Mouse (Mus musculus) CH12.LX (cell line): ENCODE data around the gene Acbd4. TPM values are rescaled to one million over a fixed set of nuclear protein-coding genes. Genes with fewer than 3 reads are reported as not detected.

Source experiments
- DNase-seq: peaks from one replicate; pipeline ENCODE4 v3.0.0-alpha.2; 2013; ENCODE audit errors: extremely low read depth
- H3K27ac ChIP-seq: 2 replicates; pipeline ENCODE4 v1.5.1; 2012; ENCODE audit warnings: low read depth, mild to moderate bottlenecking, control low read depth, moderate library complexity; ENCODE audit not compliant: insufficient read depth
- H3K27me3 ChIP-seq: replicated peaks from 2 replicates; pipeline ENCODE3; 2012; ENCODE audit warnings: inconsistent platforms
- H3K36me3 ChIP-seq, 2 experiments: replicated peaks in 1 of 2; 2 replicates each; pipeline versions ENCODE3 to v1.6.1; 2012; ENCODE audit warnings: inconsistent platforms in 1 of 2, low read length in 1 of 2, mild to moderate bottlenecking in 1 of 2, mixed read lengths in 1 of 2, moderate library complexity in 1 of 2; ENCODE audit not compliant: control insufficient read depth in 1 of 2, insufficient read depth in 1 of 2
- H3K4me1 ChIP-seq, 2 experiments: 2 replicates each; pipeline ENCODE4 v1.6.1; 2012; ENCODE audit warnings: inconsistent platforms in 1 of 2, moderate library complexity in 1 of 2; ENCODE audit not compliant: insufficient read depth in 2 of 2, control insufficient read depth in 1 of 2
- H3K4me2 ChIP-seq: 2 replicates; pipeline ENCODE4 v1.6.1; 2012; ENCODE audit warnings: low read depth, mild to moderate bottlenecking, control low read depth; ENCODE audit not compliant: poor library complexity, insufficient read depth, severe bottlenecking
- H3K4me3 ChIP-seq, 3 experiments: fragments of 150-350 bp in 1 of 3; sonication (generic) in 1 of 3; replicated peaks in 1 of 3; 2 replicates each; pipeline versions ENCODE3 to v1.5.1; 2011 to 2012; ENCODE audit warnings: low read depth in 2 of 3, low read length in 2 of 3, mild to moderate bottlenecking in 2 of 3, moderate library complexity in 2 of 3, control low read depth in 1 of 3, improper control_type of control experiment in 1 of 3, inconsistent platforms in 1 of 3, mixed read lengths in 1 of 3; ENCODE audit not compliant: poor library complexity in 1 of 3
- H3K79me2 ChIP-seq: replicated peaks from 2 replicates; pipeline ENCODE4 v1.6.1; 2012; ENCODE audit warnings: mild to moderate bottlenecking, moderate library complexity; ENCODE audit not compliant: control insufficient read depth, poor library complexity, insufficient read depth, severe bottlenecking; ENCODE audit errors: extremely low read depth
- H3K9ac ChIP-seq: 2 replicates; pipeline ENCODE4 v1.6.1; 2012; ENCODE audit warnings: low read depth, mild to moderate bottlenecking, control low read depth, moderate library complexity; ENCODE audit not compliant: insufficient read depth
- H3K9me3 ChIP-seq: replicated peaks from 2 replicates; pipeline ENCODE3; 2012; ENCODE audit warnings: low read length, inconsistent platforms, mixed read lengths
- BHLHE40 ChIP-seq: IDR thresholded peaks from 2 replicates; pipeline ENCODE4 v1.6.1; 2011; ENCODE audit warnings: mild to moderate bottlenecking, low read depth, low read length, improper control_type of control experiment
- CHD1 ChIP-seq: IDR thresholded peaks from 2 replicates; pipeline ENCODE4 v1.6.1; 2012; ENCODE audit warnings: low read depth, low read length, improper control_type of control experiment, inconsistent platforms
- CHD2 ChIP-seq: IDR thresholded peaks from 2 replicates; pipeline ENCODE4 v1.6.1; 2011; ENCODE audit warnings: low read length, improper control_type of control experiment
- CTCF ChIP-seq, 2 experiments: IDR thresholded peaks in 1 of 2; conservative IDR thresholded peaks in 1 of 2; 2 replicates each; pipeline ENCODE4 v1.5.1; 2011 to 2012; ENCODE audit warnings: low read depth in 2 of 2, low read length in 2 of 2, improper control_type of control experiment in 1 of 2, inconsistent platforms in 1 of 2, mild to moderate bottlenecking in 1 of 2, moderate library complexity in 1 of 2
- E2F4 ChIP-seq: IDR thresholded peaks from 2 replicates; pipeline ENCODE4 v1.6.1; 2011; ENCODE audit warnings: low read depth, low read length, improper control_type of control experiment; ENCODE audit not compliant: insufficient replicate concordance
- ELF1 ChIP-seq: IDR thresholded peaks from 2 replicates; pipeline ENCODE4 v1.6.1; 2014; ENCODE audit warnings: low read depth, mild to moderate bottlenecking, inconsistent platforms, low read length, improper control_type of control experiment
- EP300 ChIP-seq: IDR thresholded peaks from 2 replicates; pipeline ENCODE4 v1.6.1; 2011; ENCODE audit warnings: low read length, improper control_type of control experiment
- ETS1 ChIP-seq: conservative IDR thresholded peaks from 2 replicates; pipeline ENCODE4 v1.6.1; 2012; ENCODE audit warnings: low read depth, mild to moderate bottlenecking, inconsistent platforms, low read length, improper control_type of control experiment, moderate library complexity
- HCFC1 ChIP-seq: IDR thresholded peaks from 2 replicates; pipeline ENCODE4 v1.6.1; 2012; ENCODE audit warnings: low read depth, mild to moderate bottlenecking, inconsistent platforms, low read length, improper control_type of control experiment
- IRF4 ChIP-seq: IDR thresholded peaks from 2 replicates; pipeline ENCODE4 v1.6.1; 2014; ENCODE audit warnings: low read depth, mild to moderate bottlenecking, inconsistent platforms, low read length, improper control_type of control experiment
- JUND ChIP-seq: conservative IDR thresholded peaks from 2 replicates; pipeline ENCODE4 v1.6.1; 2011; ENCODE audit warnings: low read depth, low read length, improper control_type of control experiment
- KAT2A ChIP-seq: IDR thresholded peaks from 2 replicates; pipeline ENCODE4 v1.6.1; 2012; ENCODE audit warnings: low read length, improper control_type of control experiment, inconsistent platforms; ENCODE audit not compliant: insufficient replicate concordance
- MAX ChIP-seq: IDR thresholded peaks from 2 replicates; pipeline ENCODE4 v1.6.1; 2011; ENCODE audit warnings: low read length, improper control_type of control experiment
- MEF2A ChIP-seq: IDR thresholded peaks from 2 replicates; pipeline ENCODE4 v1.6.1; 2014; ENCODE audit warnings: low read depth, mild to moderate bottlenecking, inconsistent platforms, low read length, improper control_type of control experiment, borderline replicate concordance
- MYC ChIP-seq: IDR thresholded peaks from 2 replicates; pipeline ENCODE4 v1.6.1; 2011; ENCODE audit warnings: low read depth, mild to moderate bottlenecking, improper control_type of control experiment, low read length
- NRF1 ChIP-seq: IDR thresholded peaks from 2 replicates; pipeline ENCODE4 v1.6.1; 2014; ENCODE audit warnings: low read depth, mild to moderate bottlenecking, inconsistent platforms, low read length, improper control_type of control experiment, moderate library complexity
- PAX5 ChIP-seq: IDR thresholded peaks from 2 replicates; pipeline ENCODE4 v1.6.1; 2012; ENCODE audit warnings: low read length, inconsistent platforms, mixed read lengths
- POLR2A ChIP-seq: IDR thresholded peaks from 2 replicates; pipeline ENCODE4 v1.6.1; 2011; ENCODE audit warnings: low read depth, mild to moderate bottlenecking, improper control_type of control experiment, low read length
- POLR2AphosphoS2 ChIP-seq: IDR thresholded peaks from 2 replicates; pipeline ENCODE4 v1.6.1; 2011; ENCODE audit warnings: low read depth, low read length, improper control_type of control experiment
- RAD21 ChIP-seq: IDR thresholded peaks from 2 replicates; pipeline ENCODE4 v1.6.1; 2011; ENCODE audit warnings: low read depth, mild to moderate bottlenecking, low read length, improper control_type of control experiment, moderate library complexity
- RCOR1 ChIP-seq: conservative IDR thresholded peaks from 2 replicates; pipeline ENCODE4 v1.6.1; 2012; ENCODE audit warnings: low read depth, mild to moderate bottlenecking, inconsistent platforms, low read length, improper control_type of control experiment
- SMC3 ChIP-seq: IDR thresholded peaks from 2 replicates; pipeline ENCODE4 v1.6.1; 2011; ENCODE audit warnings: low read depth, low read length, improper control_type of control experiment
- TBP ChIP-seq: conservative IDR thresholded peaks from 2 replicates; pipeline ENCODE4 v1.6.1; 2011; ENCODE audit warnings: low read depth, low read length, improper control_type of control experiment
- TCF12 ChIP-seq: IDR thresholded peaks from 2 replicates; pipeline ENCODE4 v1.6.1; 2014; ENCODE audit warnings: low read depth, mild to moderate bottlenecking, inconsistent platforms, low read length, improper control_type of control experiment
- UBTF ChIP-seq: IDR thresholded peaks from 2 replicates; pipeline ENCODE4 v1.6.1; 2012; ENCODE audit warnings: low read depth, mild to moderate bottlenecking, inconsistent platforms, low read length, improper control_type of control experiment, moderate library complexity
- USF1 ChIP-seq: IDR thresholded peaks from 2 replicates; pipeline ENCODE4 v1.6.1; 2014; ENCODE audit warnings: low read depth, mild to moderate bottlenecking, inconsistent platforms, low read length, improper control_type of control experiment
- USF2 ChIP-seq: conservative IDR thresholded peaks from 2 replicates; pipeline ENCODE4 v1.6.1; 2011; ENCODE audit warnings: low read depth, low read length, improper control_type of control experiment
- ZC3H11A ChIP-seq: IDR thresholded peaks from 2 replicates; pipeline ENCODE4 v1.6.1; 2012; ENCODE audit warnings: low read depth, mild to moderate bottlenecking, inconsistent platforms, low read length, improper control_type of control experiment
- ZKSCAN1 ChIP-seq: IDR thresholded peaks from 2 replicates; pipeline ENCODE4 v1.6.1; 2012; ENCODE audit warnings: low read depth, inconsistent platforms, low read length, improper control_type of control experiment, borderline replicate concordance
- ZMIZ1 ChIP-seq: IDR thresholded peaks from 2 replicates; pipeline ENCODE4 v1.6.1; 2012; ENCODE audit warnings: low read depth, mild to moderate bottlenecking, inconsistent platforms, low read length, improper control_type of control experiment
- ZNF384 ChIP-seq: IDR thresholded peaks from 2 replicates; pipeline ENCODE4 v1.6.1; 2012; ENCODE audit warnings: low read depth, low read length, improper control_type of control experiment, inconsistent platforms
- dilution Hi-C: fragments of 300-500 bp; cut with MboI; formaldehyde crosslinking; loops from 2 replicates; pipeline ENCODE4 v1.14.3; 2020; ENCODE audit warnings: low sequenced_read_pairs; ENCODE audit not compliant: extremely low pct_unique_long_range_greater_than_20kb, extremely low pct_ligation_motif_present
- in situ Hi-C: fragments of 300-500 bp; cut with MboI; formaldehyde crosslinking; loops from 3 replicates; pipeline ENCODE4 v1.14.3; 2019; ENCODE audit warnings: low sequenced_read_pairs, low pct_ligation_motif_present, low pct_unique_long_range_greater_than_20kb, mixed read lengths
- polyA plus RNA-seq: library from polyadenylated mRNA; unstranded; fragments of >175 nt; gene quantifications from 2 replicates; pipeline ENCODE4 v1.2.1, GENCODE M21; 2012; ENCODE audit warnings: low read depth; ENCODE audit not compliant: insufficient read length
- total RNA-seq, 2 experiments: library from RNA; depleted of rRNA; stranded (reverse); fragments of 300-350 nt in 1 of 2; fragments of >200 nt in 1 of 2; gene quantifications; 2 replicates each; pipeline ENCODE4 v1.2.3; 2012 to 2014

Acbd4 gene
- total and polyA plus RNA-seq, 3 experiments: 51.4 to 68.4 (median 62.6) TPM

GRCm38 (mm10) chr11:103093306-103093705, 8.2 kb upstream of the Acbd4 start:
- peaks cover 8% of the 10 kb centered on the region; the same call in 1 of the 2 replicates for H3K79me2 ChIP-seq
- H3K9me3 ChIP-seq: no peaks in the 10 kb centered on the region
- H3K4me3 ChIP-seq: peak overlapping the region in 1 of 3 experiments; percentile 25
- TF ChIP-seq USF2: no peak
- no peak for TF ChIP-seq ZKSCAN1
- TF ChIP-seq JUND: no peak
- peak; percentile 81 for TF ChIP-seq BHLHE40
- no peak for TF ChIP-seq MAX
- TF ChIP-seq ZNF384: peak; percentile 71
- TF ChIP-seq EP300: no peak
- no peak for TF ChIP-seq CHD1
- TF ChIP-seq MEF2A: no peak
- peak overlapping the region; percentile 12; the same call in 1 of the 2 replicates for H3K9ac ChIP-seq
- peaks cover 26 to 44% of the 10 kb centered on the region in 2 experiments for H3K4me1 ChIP-seq
- H3K36me3 ChIP-seq: peaks cover 0 to 13% of the 10 kb centered on the region in 2 experiments
- H3K27ac ChIP-seq: peak overlapping the region; percentile 99
- in situ Hi-C loops: no loop called here
- dilution Hi-C loops: no loop called here
- no peak for DNase-seq
- H3K4me2 ChIP-seq: peak overlapping the region; percentile 54
- H3K27me3 ChIP-seq: no peaks in the 10 kb centered on the region

DNA sequence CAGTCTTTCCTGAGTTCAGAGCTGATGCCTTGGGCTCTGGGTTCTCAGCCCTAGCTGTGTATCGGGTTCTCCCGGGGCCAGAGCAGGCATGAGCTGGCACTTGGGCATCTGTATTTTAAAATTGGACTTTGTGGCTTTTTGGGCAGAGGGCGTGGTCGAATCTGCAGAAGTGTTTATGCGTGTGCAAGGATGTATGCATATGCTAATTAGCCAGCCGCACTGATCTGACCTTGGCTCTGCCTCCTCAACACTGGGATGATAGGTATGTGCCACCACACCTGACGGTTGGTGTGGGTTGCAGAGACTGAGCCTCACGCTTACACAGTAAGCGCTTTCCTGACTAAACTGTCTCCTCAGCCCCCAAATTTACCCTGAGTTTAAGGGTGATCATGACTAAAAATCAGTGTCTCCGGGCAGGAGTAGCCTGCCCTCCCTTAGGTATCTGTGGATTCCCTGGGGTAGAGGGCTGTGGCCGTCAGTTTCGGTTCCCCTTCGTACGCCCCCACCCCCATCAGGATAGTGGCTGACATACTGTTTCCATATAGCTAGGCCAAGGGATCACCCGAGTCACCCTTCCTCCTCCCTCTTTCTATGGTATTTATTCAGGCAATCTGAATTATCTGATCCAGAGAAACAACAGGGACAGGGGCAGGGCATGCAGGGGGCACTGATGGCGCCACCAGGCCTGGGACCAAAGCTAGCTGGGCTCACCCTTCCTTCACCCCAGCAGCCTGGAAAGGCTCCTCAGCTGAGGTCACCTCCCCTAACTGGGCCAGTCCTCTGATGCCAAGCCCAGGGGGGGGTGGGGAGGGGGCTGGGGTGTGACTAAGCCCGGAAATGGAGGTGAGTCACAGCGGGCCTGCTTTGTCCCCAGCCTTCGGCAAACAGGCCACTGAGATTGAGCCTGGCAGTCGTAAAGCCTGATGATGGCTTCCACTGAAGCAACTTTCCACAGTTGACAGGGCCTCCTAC, 7.3 kb upstream of the Acbd4 start:
- H3K4me1 ChIP-seq: peaks cover 31 to 51% of the 10 kb centered on the region in 2 experiments
- H3K27me3 ChIP-seq: no peaks in the 10 kb centered on the region
- DNase-seq: peak; percentile 98
- dilution Hi-C loops (no loop called here), in situ Hi-C loops (no loop called here)
- H3K9me3 ChIP-seq: no peaks in the 10 kb centered on the region
- peaks cover 3 to 20% of the 10 kb centered on the region in 2 experiments for H3K36me3 ChIP-seq
- H3K27ac ChIP-seq: peak overlapping the region; percentile 99
- peak overlapping the region; percentile 54 for H3K4me2 ChIP-seq
- peaks cover 8% of the 10 kb centered on the region; the same call in 1 of the 2 replicates for H3K79me2 ChIP-seq
- peak overlapping the region; percentile 53 for H3K9ac ChIP-seq
- H3K4me3 ChIP-seq: peak overlapping the region in 2 of 3 experiments; percentile 10 to 40
- TF ChIP-seq USF1 (no peak), BHLHE40 (peak; percentile 93), CHD2 (peak; percentile 95), MAX (peak; percentile 78), RAD21 (no peak; the same call in 1 of the 2 replicates), ELF1 (peak; percentile 64), NRF1 (no peak), ETS1 (peak; percentile 91), RCOR1 (peak; percentile 96), ZC3H11A (no peak), ZMIZ1 (peak; percentile 100), TCF12 (peak; percentile 88), E2F4 (no peak), POLR2AphosphoS2 (peak; percentile 98), USF2 (no peak), IRF4 (peak; percentile 100), TBP (peak; percentile 98), HCFC1 (peak; percentile 68), POLR2A (peak; percentile 98), UBTF (peak; percentile 84), EP300 (peak; percentile 97), PAX5 (no peak), MYC (0 out of 2 replicates have a peak, but pooled peaks have one; percentile 62), SMC3 (peak; percentile 20), KAT2A (0 out of 2 replicates have a peak, but pooled peaks have one; percentile 59), CTCF (conservative IDR thresholded peaks at IDR 0.05 in 1 of 2, IDR thresholded peaks at IDR 0.05 in 1 of 2; ENCODE audit: low read depth in 2 of 2, low read length in 2 of 2) (no peak)
